Mouse (Mus musculus): Measurements from ENCODE around the gene Amigo1. TPM values are rescaled to one million over a fixed set of nuclear protein-coding genes. Genes with fewer than 3 reads are reported as not detected.

Gene Amigo1
- 4.5 and 5.0 TPM in 2 replicates for polyA plus RNA-seq (2016; fragmentation: Nextera tagmentation; extraction: Ambion mirVana)

DNA sequence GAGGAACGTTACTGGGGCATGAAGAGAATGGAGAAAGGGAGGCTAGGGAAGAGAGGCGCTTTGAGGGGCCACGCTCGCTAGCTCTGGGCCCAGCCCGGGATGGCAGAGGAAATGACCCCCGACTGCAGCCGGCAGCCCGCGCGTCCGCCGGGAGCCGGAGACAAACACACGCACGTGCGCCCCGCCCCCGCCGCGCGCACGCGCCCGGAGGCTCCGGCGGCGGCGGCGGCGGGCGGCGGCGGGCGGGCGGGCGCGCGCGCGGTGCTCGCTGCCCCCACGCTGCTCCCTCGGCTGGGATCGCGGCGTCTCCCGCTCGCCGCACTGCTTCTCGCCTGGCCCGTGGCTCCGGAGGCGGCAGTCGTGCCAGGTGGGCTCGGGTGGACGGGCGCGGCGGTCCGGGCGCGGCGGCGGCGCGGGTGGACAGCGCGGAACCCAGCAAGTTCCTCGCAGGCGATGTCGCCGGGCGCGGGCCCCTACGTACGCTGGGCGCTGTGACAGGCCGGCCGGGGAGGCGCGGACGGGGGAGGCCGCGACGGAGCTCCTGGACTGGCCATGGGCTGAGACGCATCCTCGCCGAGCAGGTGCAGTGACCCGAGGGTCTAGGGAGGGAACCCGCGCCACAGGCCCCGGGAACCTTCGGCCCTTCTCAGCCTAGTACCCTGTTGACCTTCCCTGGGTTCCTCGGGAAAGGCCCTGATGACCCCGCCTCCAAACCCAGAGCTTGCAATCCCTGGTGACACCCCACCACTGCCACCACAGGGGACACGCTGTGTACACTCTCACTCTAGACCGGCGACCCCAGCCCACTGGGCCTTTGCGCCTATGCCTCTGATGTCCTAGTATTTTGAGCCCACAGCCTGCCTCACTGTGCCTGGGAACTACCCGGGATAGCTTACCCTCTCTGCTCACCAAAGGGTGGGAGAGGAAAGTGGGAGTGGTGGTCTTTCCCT lies at the start of gene Amigo1:
Amigo1 (plus strand) TSS at position 238 of the 950 bp plus-strand sequence.
- H3K27me3 ChIP-seq (replicated peaks): peaks cover 28% of the 10 kb centered on the region
- no peaks in the 10 kb centered on the region for H3K9me3 ChIP-seq (replicated peaks)
- peak within 1 kb of the TSS; percentile 93 for H3K9ac ChIP-seq
- H3K4me1 ChIP-seq (replicated peaks): peaks cover 27% of the 10 kb centered on the region
- 0 out of 2 replicates have a peak, but pooled peaks cover 3% of the 10 kb centered on the region for H3K36me3 ChIP-seq
- peak within 1 kb of the TSS; percentile 100 for H3K4me2 ChIP-seq
- ATAC-seq (ENCODE audit: insufficient number of reproducible peaks, low FRiP score): peak; percentile 74
- 2% methylated on average over 87 of the region's 100 CpGs for WGBS
- no peak within 1 kb of the TSS for H3K27ac ChIP-seq (ENCODE audit: poor library complexity, severe bottlenecking)
- H3K4me3 ChIP-seq: peak within 1 kb of the TSS; percentile 96

- Histone ChIP-seq H3K36me3 (peaks cover 21% of the 10 kb centered on the region), H3K4me1 (replicated peaks) (peaks cover 16% of the 10 kb centered on the region), H3K9ac (no peak overlapping the region), H3K4me2 (no peak overlapping the region), H3K9me3 (replicated peaks) (no peaks in the 10 kb centered on the region), H3K27me3 (replicated peaks) (no peaks in the 10 kb centered on the region), H3K4me3 (no peak overlapping the region), H3K27ac (ENCODE audit: poor library complexity, severe bottlenecking) (no peak overlapping the region)
- 89% methylated on average over 1 of the region's 1 CpGs for WGBS
- no peak for ATAC-seq (ENCODE audit: insufficient number of reproducible peaks, low FRiP score)
Measured at GRCm38 (mm10) chr3:108139113-108139512, 47.0 kb upstream of the Amigo1 start.

GRCm38 (mm10) chr3:108140786-108141185 lies 45.3 kb upstream of the Amigo1 start:
- 80% methylated on average over 4 of the region's 4 CpGs for WGBS
- no peak overlapping the region for H3K4me3 ChIP-seq
- no peak overlapping the region for H3K27ac ChIP-seq (ENCODE audit: poor library complexity, severe bottlenecking)
- no peak for ATAC-seq (ENCODE audit: insufficient number of reproducible peaks, low FRiP score)
- H3K27me3 ChIP-seq (replicated peaks): no peaks in the 10 kb centered on the region
- H3K4me1 ChIP-seq (replicated peaks): peaks cover 18% of the 10 kb centered on the region
- peaks cover 21% of the 10 kb centered on the region for H3K36me3 ChIP-seq
- no peak overlapping the region for H3K9ac ChIP-seq
- H3K9me3 ChIP-seq (replicated peaks): no peaks in the 10 kb centered on the region
- no peak overlapping the region for H3K4me2 ChIP-seq

DNA sequence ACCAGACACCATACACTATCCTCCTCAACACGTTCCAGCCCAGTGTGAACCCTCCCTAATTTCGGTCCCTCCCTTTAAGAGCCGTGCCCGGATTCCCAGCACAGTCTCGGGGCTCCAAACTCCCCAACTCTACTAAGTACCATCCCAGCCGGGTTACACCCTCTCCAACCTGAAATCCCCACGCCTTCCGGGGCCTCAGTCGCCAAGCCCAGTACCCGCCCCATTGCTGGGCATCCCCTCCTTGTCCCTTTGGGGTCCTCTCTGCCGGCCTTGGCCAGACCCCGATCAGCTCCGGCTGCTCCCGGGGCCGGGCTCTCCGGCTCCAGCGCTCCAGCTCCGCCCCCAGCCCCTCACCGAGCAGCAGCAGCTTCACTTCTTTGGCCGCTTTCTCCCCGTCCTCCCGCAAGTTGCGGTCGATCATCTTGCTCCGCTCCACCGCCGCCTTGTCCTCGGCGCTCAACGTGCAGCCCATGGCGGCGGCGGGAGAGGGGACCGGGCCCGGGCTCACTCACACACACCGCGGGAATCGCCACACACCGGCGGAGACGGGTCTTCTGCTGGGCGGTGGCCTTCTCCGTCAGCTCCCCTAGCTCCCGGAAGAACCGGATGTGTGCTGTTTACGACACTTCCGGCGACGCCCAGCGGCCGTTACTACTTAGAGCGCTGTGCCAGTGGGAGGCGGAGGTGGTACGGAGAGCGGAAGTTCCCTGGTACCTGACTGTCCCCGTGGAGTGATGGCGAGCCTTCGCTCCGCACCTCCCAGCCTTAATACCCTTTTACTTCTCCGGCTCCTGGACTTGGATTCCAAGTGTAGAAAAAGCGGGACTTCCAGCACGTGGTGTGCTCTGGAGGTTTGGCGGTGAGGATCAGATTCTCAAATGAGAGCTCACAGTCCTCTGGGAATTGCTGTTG lies 40.3 kb upstream of the Amigo1 start, which contains the start of gene Gnai3:
Gnai3 (minus strand) TSS at position 613 of the 912 bp plus-strand sequence.
- Histone ChIP-seq H3K9me3 (replicated peaks) (no peaks in the 10 kb centered on the region), H3K4me1 (replicated peaks) (peaks cover 11% of the 10 kb centered on the region), H3K4me3 (peak within 1 kb of the TSS; percentile 82), H3K9ac (peak within 1 kb of the TSS; percentile 90), H3K27ac (ENCODE audit: poor library complexity, severe bottlenecking) (peak within 1 kb of the TSS; percentile 92), H3K27me3 (replicated peaks) (no peaks in the 10 kb centered on the region), H3K4me2 (peak within 1 kb of the TSS; percentile 68), H3K36me3 (peaks cover 2% of the 10 kb centered on the region; the same call in 1 of the 2 replicates)
- ATAC-seq (ENCODE audit: insufficient number of reproducible peaks, low FRiP score): peak; percentile 96
- WGBS: under 1% methylated on average over 63 of the region's 63 CpGs

GRCm38 (mm10) chr3:108146671-108147070 lies 39.5 kb upstream of the Amigo1 start:
- H3K4me1 ChIP-seq (replicated peaks): peaks cover 11% of the 10 kb centered on the region
- H3K9me3 ChIP-seq (replicated peaks): no peaks in the 10 kb centered on the region
- no peaks in the 10 kb centered on the region for H3K27me3 ChIP-seq (replicated peaks)
- H3K36me3 ChIP-seq: 0 out of 2 replicates have a peak, but pooled peaks cover 2% of the 10 kb centered on the region
- 51% methylated on average over 5 of the region's 5 CpGs for WGBS
- H3K27ac ChIP-seq (ENCODE audit: poor library complexity, severe bottlenecking): no peak overlapping the region
- peak overlapping the region; percentile 82 for H3K4me3 ChIP-seq
- ATAC-seq (ENCODE audit: insufficient number of reproducible peaks, low FRiP score): no peak
- peak overlapping the region; percentile 68 for H3K4me2 ChIP-seq
- H3K9ac ChIP-seq: peak overlapping the region; percentile 90

GRCm38 (mm10) chr3:108147386-108148235 lies 38.5 kb upstream of the Amigo1 start:
- H3K9me3 ChIP-seq (replicated peaks): no peaks in the 10 kb centered on the region
- H3K36me3 ChIP-seq: 0 out of 2 replicates have a peak, but pooled peaks cover 2% of the 10 kb centered on the region
- 62% methylated on average over 11 of the region's 11 CpGs for WGBS
- peaks cover 11% of the 10 kb centered on the region for H3K4me1 ChIP-seq (replicated peaks)
- H3K27me3 ChIP-seq (replicated peaks): no peaks in the 10 kb centered on the region
- H3K27ac ChIP-seq (ENCODE audit: poor library complexity, severe bottlenecking): no peak overlapping the region
- H3K9ac ChIP-seq: no peak overlapping the region
- ATAC-seq (ENCODE audit: insufficient number of reproducible peaks, low FRiP score): peak; percentile 47; the same call in 1 of the 2 replicates
- no peak overlapping the region for H3K4me2 ChIP-seq
- no peak overlapping the region for H3K4me3 ChIP-seq

DNA sequence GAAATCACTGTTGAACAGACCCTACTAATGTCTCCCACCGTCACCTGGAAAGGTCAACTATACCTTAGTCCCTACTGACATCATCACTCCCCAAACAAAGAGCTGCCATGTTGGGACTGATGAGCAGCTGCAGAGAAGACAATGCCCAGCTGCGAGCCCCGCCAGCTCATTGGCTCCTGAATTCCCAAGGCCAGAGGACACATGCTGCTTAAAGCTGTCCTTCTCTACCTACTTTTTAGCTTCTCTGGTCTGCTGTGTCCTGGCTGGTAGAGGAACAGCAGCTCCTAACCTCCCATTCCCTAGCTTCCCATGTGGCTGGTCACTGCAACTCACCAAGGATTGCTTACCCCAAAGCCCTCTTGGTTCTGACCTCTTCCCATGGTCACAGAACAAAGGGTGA lies 33.8 kb upstream of the Amigo1 start:
- H3K9me3 ChIP-seq (replicated peaks): no peaks in the 10 kb centered on the region
- 90% methylated on average over 3 of the region's 3 CpGs for WGBS

GRCm38 (mm10) chr3:108154656-108155055 lies 31.5 kb upstream of the Amigo1 start, which contains the start of gene Gpr61:
TSS of gene Gpr61 (minus strand) at chr3:108154882.
- Histone ChIP-seq H3K4me1 (replicated peaks) (peaks cover 26% of the 10 kb centered on the region), H3K4me3 (no peak within 1 kb of the TSS), H3K27me3 (replicated peaks) (no peaks in the 10 kb centered on the region), H3K27ac (ENCODE audit: poor library complexity, severe bottlenecking) (no peak within 1 kb of the TSS), H3K36me3 (no peaks in the 10 kb centered on the region), H3K4me2 (no peak within 1 kb of the TSS), H3K9ac (no peak within 1 kb of the TSS), H3K9me3 (replicated peaks) (no peaks in the 10 kb centered on the region)
- WGBS: 31% methylated on average over 4 of the region's 4 CpGs
- ATAC-seq (ENCODE audit: insufficient number of reproducible peaks, low FRiP score): no peak

More for the DNA sequence above, 33.8 kb upstream of the Amigo1 start:
- Histone ChIP-seq H3K9ac (no peak overlapping the region), H3K36me3 (no peaks in the 10 kb centered on the region), H3K4me3 (no peak overlapping the region), H3K4me2 (no peak overlapping the region), H3K4me1 (replicated peaks) (peaks cover 9% of the 10 kb centered on the region; the same call in 1 of the 2 replicates), H3K27me3 (replicated peaks) (no peaks in the 10 kb centered on the region), H3K27ac (ENCODE audit: poor library complexity, severe bottlenecking) (no peak overlapping the region)
- ATAC-seq (ENCODE audit: insufficient number of reproducible peaks, low FRiP score): no peak

DNA sequence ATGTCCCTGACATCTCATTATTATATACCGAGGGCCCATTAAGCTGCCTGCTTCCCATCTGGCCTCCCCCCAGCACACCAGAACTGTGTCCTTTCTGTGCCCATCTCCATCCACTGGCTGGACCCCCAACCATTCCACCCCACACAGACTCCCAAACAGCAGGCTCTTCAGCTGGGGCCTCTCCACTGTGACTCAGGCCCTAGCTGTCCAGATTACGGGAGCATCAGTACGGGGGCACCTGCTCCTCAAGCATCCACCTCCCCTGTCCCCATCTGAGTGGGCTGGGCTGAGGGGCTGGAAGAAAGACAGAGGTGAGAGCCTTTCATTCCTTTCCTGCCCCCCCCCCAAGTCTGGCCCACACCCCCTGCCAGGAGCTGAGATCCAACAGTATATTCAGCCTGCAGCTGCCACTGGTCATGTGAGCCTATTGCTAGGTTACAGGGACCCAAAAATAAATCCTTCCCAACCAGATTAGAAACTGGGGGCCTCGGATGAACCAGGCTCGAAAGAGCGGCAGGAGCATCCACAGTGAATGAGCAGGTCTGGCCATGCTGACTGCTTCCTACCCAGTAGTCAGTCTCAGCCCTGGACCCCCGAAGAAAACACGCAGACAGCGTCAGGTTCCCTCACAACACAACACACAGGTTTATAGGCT lies 27.6 kb upstream of the Amigo1 start:
- Histone ChIP-seq H3K27ac (ENCODE audit: poor library complexity, severe bottlenecking) (peak overlapping the region; percentile 66), H3K4me3 (no peak overlapping the region), H3K36me3 (no peaks in the 10 kb centered on the region), H3K4me2 (peak overlapping the region; percentile 59), H3K4me1 (replicated peaks) (peaks cover 29% of the 10 kb centered on the region), H3K9ac (peak overlapping the region; percentile 35; the same call in 1 of the 2 replicates), H3K9me3 (replicated peaks) (no peaks in the 10 kb centered on the region), H3K27me3 (replicated peaks) (no peaks in the 10 kb centered on the region)
- 37% methylated on average over 9 of the region's 9 CpGs for WGBS
- peak; percentile 69 for ATAC-seq (ENCODE audit: insufficient number of reproducible peaks, low FRiP score)
